Mouse (Mus musculus) fibroblast of lung, adult 2 months (primary cell): ENCODE measurements at regions not wholly inside any gene's neighbourhood (a gene's known extent, or its start where the extent isn't known, plus 50 kb on each side); places are given as distances from the start of the nearest gene placed in this dataset.

ENCODE experiments used
- DNase-seq: peaks from one replicate; pipeline ENCODE4 v3.0.0-alpha.2; 2011; ENCODE audit warnings: low read depth

DNA sequence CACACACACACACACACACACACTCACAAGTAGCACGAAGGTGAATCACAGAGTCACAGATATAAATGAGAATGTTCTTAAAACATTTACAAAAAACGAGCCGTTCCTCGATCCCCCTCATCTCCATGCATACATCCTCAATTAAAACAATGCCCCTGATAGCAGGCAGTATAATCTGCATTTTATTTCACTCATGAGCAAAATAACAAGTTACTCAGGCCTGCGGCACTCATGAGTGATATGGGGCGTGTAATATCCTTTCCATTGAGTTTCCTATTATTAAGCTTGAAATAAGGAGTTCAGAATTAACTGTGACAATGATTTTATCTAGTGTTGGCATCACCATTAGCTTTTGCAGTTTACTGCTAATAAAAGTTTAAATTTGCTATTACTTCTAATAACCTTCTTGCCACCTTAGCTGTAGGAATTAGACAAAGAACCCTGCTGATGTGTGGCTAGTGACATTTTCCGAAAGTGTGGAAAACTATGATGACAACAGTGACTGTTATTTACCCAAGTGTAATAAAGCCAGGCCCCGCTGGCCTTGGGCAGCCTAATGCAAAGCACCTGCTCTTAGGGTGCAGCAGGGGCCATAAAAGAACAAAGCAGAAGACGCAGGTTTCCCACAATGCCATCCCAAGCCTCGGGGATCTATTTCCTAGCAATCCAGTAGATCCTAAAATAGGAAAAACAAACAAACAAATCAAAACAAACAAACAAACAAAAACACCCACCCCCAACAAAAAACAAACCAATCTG is 592.0 kb downstream of the Ttll7 start:
- no peak for DNase-seq

DNA sequence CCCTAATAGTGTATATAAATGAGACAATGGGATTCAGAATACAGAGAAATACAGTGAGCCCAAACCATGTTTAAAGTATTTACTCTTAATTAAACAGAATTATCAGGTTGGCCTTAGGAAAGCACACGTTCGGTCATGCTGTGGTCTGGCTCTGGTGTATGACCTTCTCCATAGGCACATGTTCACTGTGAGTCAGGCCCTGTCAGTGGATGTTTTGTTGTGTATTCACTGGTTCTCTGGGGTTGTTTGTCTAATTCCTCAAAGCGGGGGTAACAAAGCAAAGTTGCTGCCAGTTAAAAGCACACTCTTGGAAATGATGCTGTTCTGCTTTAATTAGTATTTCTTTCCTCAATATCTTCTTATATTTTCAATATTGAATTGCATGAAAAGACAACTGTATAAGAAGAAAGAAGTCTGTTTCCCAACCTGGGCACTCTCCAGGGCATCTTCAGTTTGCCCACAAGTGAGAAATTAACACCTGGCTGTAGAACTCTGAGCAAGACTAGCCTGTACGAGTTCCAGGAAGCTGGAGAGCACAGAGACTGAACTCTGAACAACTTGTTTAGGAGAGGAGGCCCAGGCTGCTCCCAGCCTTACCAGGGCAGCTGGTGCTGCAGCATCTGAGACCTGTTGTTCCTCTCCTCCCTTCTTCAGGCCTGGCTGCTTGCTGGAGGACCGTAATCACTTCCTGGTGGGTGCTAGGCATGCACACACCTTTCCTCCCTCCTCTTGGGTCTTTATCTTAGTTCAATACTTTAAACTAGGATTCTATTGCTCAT is 593.1 kb downstream of the Ttll7 start:
- DNase-seq: no peak

- peak; percentile 94 for DNase-seq
These were observed 593.7 kb downstream of the Ttll7 start for GRCm38 (mm10) chr3:147445884-147446283.

DNA sequence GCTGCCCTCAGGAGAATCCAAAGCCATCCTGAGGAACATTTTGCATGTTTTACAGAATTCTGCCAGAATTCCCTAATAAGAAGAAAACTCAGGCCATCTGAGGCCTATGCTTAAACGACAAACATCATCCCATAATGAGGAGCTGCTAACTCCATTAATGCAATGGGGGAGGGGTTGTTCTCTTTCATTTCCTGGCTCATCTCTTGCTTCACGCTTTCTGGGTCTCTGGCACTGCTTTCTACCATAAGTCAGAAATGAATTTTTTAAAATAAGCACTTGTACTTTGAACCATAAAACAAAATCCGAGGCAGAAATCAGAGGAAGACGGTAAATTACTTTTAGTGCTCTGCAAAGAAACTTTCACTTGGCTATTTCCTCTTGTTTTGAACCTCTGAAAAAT is 600.0 kb downstream of the Ttll7 start:
- DNase-seq: no peak

GRCm38 (mm10) chr3:147455383-147455782 is 603.2 kb downstream of the Ttll7 start:
- no peak for DNase-seq

GRCm38 (mm10) chr3:147456294-147456693 is 604.1 kb downstream of the Ttll7 start:
- no peak for DNase-seq

DNA sequence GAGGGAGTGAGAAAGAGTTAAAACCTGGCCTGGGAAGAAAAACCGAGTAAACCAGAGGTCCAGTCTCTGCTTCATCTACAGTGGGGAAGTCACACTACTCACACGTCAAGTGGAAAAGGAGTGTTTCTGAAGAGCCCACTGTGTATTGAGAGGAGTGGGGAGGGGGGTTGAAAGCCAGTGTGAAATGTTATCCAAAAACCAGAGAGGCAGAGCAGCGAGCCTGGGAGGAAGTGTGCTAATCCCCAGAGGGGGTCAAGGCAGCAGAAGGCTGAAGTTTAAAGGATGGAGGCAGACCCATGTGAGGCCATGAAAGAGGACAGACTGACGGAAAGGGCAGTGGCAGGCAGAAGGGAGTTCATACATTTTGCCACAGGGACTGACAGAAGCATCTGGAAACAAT is 605.9 kb downstream of the Ttll7 start:
- no peak for DNase-seq

DNA sequence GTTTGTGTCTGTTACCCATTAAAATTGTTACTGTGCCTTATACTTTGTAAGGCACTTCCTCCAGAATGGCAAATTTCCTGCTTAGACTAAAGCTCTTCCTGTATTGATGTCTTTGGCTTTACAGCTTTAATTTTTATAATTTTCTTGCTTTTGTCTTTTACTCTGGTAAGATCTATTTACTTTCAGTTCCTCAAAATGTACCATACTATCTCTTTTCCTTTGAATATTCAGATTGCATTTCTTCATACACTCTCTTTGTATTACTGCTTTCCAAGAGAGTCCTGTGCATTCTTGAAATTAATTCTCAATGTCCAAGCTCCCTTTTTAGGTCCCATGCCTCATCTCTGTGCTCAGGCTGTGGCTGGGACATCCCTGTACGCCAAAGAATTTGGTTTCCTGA is 627.7 kb downstream of the Ttll7 start:
- DNase-seq: no peak
